In genomic region chr9:40424874-40425273, GRCm38 (mm10) we compare ENCODE assay signal across 8 mouse cellular contexts.
"Had no signal": no experiment of that assay in that cellular context is flagged by ENCODE, and none has a peak within 500 bp of the region (broad histone marks: within the 10 kb centered on the region; RNA-seq: fewer than 3 reads in every experiment).

No protein-coding gene starts in this region.

- DNase-seq: lung, adult 18-20 months; lung, embryonic 14.5 days; lung, postnatal 10 days; lung, postnatal 4 days; right cerebral cortex, postnatal 14 days; thymus, adult 2 months; thymus, postnatal 25 days; thymus, postnatal 4 days had no signal
